Mouse (Mus musculus) cerebellum, adult 11 months (tissue): Measurements from ENCODE around the gene Fstl4.

ENCODE experiments used
- DNase-seq: peaks from one replicate; pipeline ENCODE4 v3.0.0; 2022

Fstl4 gene

DNA sequence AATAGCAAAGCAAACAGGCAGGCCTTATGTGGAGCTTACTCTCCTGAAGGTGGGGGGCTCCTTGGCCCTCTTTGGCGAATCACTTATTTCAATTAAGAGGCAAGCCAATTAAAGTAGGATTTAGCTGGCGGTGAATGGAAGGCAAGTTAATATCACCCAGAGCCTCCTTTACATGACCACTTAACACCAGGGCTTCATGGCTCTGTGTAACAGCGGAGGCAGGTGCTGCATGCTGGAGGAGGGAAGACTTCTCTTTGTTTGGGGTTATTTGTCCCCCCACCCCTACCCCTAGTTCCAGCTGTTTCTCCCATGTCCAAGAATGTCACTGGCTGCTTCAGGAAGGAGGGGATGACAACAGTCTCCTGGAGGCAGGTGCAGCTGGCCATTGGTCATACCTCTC is 10.9 kb downstream of the Fstl4 start:
- no peak for DNase-seq

DNA sequence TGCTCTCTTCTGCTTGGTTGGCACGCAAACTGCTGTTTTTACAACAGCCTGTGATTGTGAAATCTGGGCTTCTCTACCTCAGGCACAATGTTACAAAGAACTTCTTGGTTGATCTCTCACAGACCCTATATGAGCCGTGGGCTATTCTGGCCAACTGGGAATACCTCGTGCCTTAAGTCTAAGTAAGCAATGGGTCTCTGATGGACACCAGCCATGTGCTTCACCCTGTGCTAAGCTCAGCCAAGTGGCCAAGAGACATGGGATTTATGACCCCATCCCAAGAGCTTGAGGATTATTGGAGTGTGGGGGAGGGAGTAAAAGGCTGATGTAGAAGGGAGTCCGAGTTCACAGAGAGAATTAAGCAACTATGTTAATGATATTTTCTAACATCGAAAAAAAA is 18.0 kb downstream of the Fstl4 start:
- DNase-seq, result no peak

GRCm38 (mm10) chr11:52794331-52794730 is 29.9 kb downstream of the Fstl4 start:
- DNase-seq, result no peak

GRCm38 (mm10) chr11:52809542-52809941 is 45.1 kb downstream of the Fstl4 start:
- DNase-seq, result no peak

DNA sequence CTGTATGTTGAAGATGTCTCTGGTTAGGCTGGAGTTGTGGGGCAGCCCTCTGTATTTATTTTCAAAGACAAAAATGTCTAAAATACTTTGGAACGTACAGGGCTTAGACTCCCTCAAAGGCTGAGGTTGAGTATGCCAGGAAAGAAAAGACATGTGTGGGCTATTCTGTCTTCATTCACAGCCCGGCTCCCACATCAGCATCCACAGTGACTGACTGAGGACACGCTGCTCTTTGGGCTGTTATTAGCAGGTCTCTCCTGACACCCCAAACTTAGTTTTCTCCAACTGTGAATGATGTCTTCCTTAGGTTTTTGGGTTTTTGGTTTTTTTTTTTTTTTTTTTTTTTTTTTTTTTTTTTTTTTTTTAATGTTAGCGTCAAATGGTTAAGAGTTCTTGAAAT is 51.6 kb downstream of the Fstl4 start:
- DNase-seq, result no peak

DNA sequence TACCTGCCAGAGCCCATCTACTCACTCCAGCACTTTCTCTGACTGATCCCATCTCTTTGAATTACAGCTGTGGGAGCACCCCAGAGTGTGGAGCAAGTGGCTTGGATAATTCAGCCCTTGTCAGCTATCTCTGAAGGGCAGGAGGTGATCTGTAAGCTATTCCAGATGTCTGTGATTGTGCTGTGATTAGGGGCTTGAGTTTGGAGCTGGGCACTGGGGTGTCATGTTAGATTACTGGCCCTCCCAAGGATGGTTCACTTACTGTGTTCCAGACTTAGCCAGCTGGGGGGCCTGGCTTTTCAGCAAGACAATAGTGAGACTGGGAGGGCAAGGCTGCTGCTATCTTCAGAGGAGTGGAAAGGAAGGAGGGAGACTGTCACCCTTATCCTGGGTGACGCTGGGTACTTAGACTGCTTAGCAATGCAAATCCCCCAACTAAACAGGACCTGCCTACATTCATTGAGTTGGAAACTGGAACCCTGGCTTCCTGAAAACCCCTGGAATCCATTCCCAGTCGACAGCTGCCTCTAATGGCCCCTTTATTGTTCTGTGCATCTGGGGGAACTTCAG is 56.0 kb downstream of the Fstl4 start:
- DNase-seq, result no peak

DNA sequence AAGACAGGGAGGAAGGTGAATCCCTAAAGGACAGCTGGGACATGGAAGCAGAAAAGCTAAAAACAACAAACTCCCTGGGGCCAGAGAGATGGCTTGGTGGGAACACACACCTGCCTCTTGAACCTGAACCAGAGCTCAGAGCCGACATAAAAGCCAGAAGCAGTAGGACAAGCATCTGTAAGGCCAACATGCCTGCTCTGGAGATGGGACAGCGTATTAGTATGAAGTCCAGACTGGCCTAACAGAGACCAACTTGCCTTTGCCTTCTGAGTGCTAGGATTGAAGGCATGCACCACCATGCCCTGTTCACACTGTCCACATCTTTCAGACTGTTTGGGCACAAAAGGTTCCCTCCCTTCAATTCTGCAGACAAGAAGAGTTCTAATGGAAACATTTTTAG is 62.2 kb downstream of the Fstl4 start:
- no peak for DNase-seq

- DNase-seq, result no peak
Measured at GRCm38 (mm10) chr11:52831631-52832310, 67.3 kb downstream of the Fstl4 start.

GRCm38 (mm10) chr11:52832311-52832675 is 67.9 kb downstream of the Fstl4 start:
- DNase-seq, result no peak

DNA sequence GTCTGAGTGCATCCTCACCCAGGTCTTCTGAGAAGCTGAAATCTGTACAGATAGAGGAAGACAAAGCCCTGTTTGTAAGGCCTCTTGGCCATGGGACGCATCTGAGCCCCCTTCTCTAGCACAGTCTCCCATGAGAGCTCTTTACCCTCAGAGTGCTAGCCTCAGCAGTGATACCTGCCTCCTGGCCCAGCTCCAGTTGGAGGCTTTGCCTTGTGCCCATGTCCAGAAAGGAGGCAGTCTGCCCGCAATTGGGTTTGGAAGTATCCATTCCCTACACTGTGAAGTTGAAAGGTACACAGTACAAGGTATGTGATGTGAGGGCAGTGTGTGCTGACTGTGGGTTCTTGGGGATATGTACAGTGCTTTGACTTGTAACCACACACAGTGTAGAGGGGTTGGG is 84.3 kb downstream of the Fstl4 start:
- DNase-seq, result no peak

DNA sequence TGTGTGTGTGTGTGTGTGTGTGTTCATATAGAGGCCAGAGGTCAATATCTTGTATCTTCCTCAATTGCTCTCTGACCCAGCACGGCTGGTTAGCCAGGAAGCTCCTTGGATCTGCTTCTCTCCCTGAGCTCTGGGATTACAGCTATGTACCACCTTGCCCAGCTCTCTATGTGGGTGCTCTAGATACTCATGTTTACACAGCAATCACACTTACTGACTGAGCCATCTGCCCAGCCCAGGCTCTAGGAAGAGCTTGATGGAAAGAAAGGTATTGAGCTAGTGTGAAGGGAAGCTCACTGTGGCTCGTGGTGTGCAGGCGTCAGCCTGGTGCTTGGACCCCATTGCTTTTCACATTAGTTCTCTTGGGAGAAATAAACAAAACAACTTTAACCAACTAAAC is 85.6 kb downstream of the Fstl4 start:
- DNase-seq, result no peak

DNA sequence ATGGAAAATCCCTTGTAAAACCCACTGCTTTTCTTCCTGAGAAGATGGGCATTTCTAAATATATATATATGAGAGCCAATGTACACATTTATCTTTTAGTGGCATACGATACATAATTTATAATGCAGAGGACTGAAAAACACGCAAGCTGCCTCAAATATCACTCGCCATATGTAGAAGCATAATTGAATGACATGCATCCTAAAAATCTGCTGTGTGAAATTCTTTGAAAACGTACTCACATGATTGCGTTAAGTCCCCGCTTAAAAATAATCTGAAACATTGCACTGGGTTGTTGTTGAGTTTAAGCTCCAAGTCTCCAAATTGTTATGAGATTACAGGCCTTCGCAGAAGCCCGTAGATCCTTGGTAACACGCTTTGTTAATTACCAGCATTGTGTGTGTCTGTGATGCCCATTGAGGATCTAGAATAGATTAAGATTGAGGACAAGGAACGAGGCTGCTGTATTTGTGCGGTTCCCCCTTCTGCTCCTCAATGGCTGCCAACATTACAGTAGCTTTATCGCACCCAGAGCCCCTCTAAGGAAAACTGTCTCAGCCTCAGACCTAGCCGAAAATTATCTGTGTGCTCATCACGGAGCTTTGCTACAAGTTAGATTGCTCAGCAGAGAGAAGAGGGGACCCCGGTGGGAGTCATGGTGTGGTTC is 108.5 kb downstream of the Fstl4 start:
- DNase-seq, result no peak

GRCm38 (mm10) chr11:52875916-52876765 is 111.7 kb downstream of the Fstl4 start:
- DNase-seq, result no peak

GRCm38 (mm10) chr11:52877662-52878061 is 113.2 kb downstream of the Fstl4 start:
- no peak for DNase-seq

GRCm38 (mm10) chr11:52879958-52880357 is 115.5 kb downstream of the Fstl4 start:
- DNase-seq, result no peak

- DNase-seq, result no peak
Measured at GRCm38 (mm10) chr11:52886559-52887303, 122.3 kb downstream of the Fstl4 start.

GRCm38 (mm10) chr11:52888150-52888549 is 123.7 kb downstream of the Fstl4 start:
- no peak for DNase-seq

DNA sequence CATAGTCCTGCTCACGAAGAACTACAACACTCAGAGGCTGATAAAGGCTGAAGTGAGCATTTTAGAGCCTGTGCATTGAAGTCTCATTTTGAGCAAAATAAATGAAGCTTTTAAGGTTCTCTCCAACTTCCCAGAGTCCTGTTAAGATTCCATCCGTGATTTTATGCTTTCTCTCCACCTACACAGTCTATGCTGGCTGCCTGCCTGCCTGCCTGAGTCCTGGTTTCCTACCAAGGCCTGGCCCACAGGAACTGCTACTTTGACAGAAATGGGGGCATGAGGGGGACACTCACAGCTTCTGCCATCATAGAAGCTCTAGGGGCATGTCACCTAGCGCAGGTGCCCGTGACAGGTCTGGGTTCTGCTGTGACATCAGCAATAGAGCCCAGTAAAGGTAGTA is 125.1 kb downstream of the Fstl4 start:
- DNase-seq, result no peak

GRCm38 (mm10) chr11:52890156-52890555 is 125.7 kb downstream of the Fstl4 start:
- DNase-seq, result no peak

GRCm38 (mm10) chr11:52904101-52904500 is 139.7 kb downstream of the Fstl4 start:
- no peak for DNase-seq

- DNase-seq, result no peak
Measured at GRCm38 (mm10) chr11:52910788-52911187, 146.4 kb downstream of the Fstl4 start.

GRCm38 (mm10) chr11:52914431-52914830 is 150.0 kb downstream of the Fstl4 start:
- DNase-seq, result no peak

- no peak for DNase-seq
Measured at GRCm38 (mm10) chr11:52915648-52916047, 151.2 kb downstream of the Fstl4 start.
